Mouse (Mus musculus): Measurements from ENCODE around the gene Arhgap23.
A peak's percentile ranks its signal among the peaks of the same experiment; 100 is the strongest.

Arhgap23 gene

DNA sequence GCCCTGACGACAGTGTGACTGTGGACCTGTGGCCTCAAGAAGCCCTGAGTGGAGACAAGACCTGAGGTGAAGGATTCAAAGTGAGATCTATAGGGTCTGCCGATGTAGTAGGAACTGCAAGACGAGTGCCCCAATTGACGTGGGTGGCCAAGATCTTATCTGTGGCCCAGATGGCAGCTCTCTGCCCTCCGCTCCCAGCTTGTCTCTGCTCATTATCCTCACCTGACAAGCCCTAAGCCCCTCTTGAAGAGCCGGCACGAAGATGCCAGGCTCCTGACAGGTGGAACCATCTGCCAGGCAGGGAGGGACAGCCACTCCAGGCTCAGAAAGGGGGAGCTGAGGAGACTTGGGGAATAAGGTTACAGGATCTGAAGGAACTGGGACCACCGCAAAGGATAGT, 117.0 kb downstream of the Arhgap23 start:
- no peak for DNase-seq (ENCODE audit: low spot score in 2 of 2)

DNA sequence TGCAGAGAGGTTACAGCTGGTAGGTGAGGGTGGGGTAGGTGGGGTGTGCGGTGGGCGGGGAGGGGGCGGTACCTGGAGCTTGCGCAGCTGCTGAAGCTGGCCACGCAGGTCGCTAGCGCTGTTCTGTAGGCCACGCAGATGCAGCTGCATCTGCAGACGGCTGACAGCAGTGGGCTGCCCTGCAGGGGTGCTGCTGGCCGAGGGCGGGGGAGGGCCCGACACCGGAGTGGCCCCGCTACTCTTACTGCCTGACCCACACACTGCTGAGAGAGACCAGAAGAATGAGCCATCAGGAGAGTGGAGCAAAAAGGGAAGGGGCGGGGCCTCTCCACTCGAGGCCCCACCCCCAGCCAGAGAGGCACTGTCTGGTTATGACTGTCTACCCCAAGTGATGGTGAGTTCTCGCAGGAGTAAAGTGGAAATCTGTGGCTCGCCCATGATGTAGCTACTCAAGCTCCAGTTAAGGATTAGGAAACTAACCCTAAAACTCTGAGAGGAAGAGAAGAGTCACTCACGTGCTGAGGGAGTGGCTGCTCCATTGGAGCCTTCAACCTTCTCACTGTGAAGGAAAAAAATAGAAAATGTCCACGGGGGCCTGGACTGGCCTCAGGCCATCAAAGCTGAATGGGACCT, 117.7 kb downstream of the Arhgap23 start:
- DNase-seq (ENCODE audit: low spot score in 2 of 2), result no peak

DNA sequence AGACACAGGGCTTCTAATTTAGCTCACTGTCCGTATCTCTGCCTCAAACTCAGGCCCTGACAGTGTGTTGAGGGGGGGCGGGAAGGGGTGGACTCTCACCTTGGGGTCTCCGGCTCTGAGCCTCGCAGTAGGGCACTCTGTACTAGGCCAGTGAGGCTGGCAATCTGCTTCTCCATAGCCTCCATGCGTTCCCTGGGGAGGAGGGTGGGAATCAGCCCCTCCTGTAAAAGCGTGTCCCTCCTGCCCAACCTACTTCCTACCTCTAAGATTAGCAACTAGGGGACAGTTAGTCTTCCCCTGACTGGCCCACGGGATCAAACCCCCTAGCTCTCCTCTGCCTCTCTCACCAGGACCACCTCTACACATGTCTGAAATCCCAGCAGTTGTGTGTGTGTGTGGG, 118.3 kb downstream of the Arhgap23 start:
- no peak for DNase-seq (ENCODE audit: low spot score in 2 of 2)

DNA sequence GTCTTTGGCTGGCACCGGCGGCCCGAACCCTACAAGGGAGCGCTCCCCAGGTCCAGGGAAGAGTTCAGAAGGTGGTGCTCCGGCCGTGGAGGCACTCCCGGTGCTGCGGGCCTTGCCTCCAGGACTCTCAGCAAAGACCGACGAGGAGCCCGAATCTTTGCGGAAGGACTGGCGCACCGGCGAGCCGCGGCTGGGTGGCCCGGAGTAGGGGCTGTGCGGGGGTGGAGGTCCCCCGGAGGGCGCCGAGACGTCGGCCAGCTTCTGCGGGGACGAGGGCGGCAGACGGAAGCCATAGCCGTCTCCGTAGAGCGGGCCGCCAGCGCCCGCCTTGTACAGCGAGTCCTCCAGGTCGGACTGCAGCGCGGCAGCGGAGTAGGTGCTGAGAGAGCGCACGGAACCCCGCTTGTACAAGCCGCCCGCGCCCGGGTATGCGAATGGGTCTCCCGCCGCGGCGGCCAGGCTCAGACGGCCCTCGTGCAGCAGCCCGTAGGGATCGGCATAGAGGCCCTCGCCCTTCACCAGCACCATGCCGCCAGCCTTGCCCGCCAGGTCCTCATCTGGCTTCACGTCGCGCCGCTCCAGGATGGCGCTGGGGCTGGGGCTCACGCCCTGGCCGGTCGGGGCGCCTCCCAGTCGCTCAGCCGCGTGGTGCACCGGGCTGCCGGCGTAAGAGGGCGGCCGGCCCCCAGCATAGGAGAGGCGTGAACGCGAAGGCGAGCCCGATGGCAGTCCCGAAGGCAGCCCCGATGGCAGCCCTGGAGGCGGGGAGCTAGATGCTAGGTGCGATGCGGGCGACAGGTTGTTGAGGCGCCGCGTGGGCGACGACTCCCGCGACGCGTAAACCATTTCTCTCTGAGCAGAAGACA, 119.3 kb downstream of the Arhgap23 start:
- peak in 1 of 2 experiments; percentile 43 for DNase-seq (ENCODE audit: low spot score in 2 of 2)

DNA sequence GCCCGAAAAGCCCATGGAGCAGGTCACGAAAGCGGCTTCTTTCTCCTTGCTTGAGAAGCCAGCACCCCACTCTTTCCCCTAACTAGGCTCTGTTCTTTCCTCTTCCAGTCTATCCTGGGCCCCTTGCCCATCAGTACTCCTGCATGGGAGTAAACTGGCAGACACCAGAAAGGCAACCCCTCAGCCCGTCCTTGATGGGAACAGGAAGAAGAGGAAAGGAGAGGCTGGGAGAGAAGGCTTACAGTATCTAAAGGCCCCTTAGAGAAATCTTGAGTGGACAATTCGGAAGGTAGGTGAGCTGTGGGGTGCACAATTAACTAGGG, 119.9 kb downstream of the Arhgap23 start:
- no peak for DNase-seq (ENCODE audit: low spot score in 2 of 2)

DNA sequence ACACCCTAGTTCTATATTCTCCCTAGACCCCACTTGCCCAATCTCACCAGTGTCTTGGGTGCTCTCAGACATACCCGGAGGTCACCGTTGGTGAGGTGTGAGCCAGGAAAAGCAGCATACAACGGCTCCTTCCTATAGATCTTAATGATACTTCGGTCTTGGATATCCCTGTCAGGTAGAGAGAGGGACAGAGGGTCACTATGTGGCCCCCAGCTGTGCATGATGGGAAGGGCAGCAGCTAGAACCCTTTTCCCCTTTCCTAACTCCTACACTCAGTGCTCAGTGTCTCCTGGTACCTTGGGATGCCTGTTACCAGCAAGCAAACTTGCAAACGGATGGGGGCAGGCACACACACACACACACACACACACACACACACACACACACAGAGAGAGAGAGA, 120.3 kb downstream of the Arhgap23 start:
- DNase-seq (ENCODE audit: low spot score in 2 of 2), result no peak

DNA sequence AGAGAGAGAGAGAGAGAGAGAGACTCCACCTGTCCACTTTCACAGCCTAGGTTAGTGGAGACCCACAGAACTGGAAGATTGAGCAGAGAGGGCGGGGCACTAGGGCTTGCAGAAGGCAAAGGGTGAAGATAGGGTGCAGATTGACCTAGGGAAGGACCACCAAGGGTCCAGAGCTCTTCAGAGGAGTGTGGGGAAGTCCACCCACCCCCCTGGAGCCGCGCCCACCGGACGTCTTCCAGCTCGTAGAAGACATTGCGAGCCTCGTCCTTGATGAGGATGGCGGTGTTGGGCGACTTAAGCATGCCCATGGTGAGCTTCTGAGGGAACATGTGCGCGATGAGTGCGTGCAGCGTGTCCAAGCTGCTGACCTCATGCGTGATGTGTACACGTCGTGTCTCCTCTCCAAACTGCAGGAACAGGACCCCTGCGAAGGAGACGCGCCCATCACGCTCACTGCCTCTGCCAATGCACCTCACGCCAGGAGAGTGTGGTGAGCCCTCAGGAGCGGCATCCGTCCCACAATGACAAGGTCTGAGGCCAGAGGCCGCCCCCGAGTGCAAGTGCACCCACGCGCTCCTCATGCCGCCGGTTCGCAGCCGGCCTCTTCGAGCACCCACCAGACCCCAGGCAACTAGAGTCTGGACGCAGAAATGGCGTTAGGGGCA, 120.9 kb downstream of the Arhgap23 start:
- DNase-seq (ENCODE audit: low spot score in 2 of 2), result no peak

DNA sequence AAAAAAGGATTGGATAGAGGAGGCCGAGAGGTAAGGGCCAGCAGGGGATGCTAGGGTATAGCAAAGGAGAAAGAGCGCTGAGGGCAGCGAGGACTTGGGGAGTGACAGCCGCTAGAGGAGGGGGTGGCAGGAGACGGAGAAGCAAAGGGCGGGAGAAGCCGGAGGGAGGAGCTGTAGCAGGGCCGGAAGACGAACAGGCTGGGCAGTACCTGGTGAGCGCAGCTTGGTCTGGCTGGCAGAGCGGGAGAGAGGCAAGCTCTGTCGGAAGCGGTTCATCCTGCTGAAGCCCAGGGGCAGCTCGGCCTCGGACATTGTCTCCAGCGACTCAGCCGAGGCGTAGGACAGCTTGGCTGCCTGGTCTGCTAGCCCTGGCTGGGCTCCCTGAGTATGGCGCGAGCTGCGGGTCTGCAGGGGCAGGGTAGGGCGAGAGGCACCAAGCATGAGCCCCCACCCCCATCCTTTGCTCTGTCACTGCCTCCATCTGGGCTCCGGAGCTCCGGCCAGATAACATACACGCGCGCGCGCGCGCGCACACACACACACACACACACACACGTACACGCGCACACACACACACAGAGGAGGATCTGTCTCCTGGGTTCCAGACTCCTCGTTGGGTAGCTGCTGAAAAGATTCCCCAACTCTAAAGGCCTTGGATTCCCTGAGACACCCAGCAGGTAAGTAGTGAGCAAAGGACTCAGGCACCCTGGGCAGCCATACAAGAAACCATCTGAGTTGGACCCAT, 121.7 kb downstream of the Arhgap23 start:
- no peak for DNase-seq (ENCODE audit: low spot score in 2 of 2)

DNA sequence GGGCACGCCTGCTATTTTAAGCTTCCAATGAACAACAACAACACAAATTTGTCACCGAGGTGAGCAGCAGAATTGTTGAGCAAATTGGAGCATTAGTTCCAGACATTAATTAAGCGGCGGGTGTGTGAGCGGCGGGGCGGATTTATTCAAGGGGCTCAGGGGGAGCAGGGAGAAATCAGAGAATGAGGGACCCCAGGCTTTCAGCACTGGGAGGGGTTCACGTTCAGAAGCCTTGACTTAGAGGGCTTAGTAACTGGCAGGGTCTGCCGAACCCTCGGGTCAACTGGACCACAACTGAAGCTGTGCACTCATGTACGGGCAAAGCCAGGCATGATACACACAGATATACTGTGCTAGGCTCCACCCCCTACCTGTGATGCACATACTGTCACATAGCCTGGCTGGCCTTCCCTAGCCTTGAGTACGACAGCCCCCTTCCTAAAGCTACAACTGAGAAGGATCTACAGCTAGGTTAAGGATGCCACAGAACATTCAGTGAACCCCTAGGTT, 122.3 kb downstream of the Arhgap23 start:
- no peak for DNase-seq (ENCODE audit: low spot score in 2 of 2)

DNA sequence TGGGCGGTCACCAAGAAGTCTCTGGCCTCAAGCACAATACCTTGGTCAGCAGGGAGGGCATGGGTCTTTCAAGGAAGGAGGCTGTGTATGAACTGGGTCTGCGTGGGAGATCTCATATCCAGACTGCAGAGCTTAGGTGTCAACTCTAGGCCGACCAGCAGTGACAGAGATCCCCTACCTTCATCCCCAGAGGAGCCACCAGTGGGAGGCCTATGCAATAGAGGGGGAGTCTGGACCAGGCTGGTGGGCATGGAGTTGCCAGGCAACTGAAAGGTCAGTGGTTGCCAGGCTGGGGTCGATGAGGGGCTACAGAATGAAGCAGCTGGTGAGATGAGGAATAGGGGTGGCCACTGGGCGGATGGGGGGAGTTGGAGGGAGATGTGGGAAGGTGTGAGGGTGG, 124.3 kb downstream of the Arhgap23 start:
- DNase-seq (ENCODE audit: low spot score in 2 of 2), result no peak

DNA sequence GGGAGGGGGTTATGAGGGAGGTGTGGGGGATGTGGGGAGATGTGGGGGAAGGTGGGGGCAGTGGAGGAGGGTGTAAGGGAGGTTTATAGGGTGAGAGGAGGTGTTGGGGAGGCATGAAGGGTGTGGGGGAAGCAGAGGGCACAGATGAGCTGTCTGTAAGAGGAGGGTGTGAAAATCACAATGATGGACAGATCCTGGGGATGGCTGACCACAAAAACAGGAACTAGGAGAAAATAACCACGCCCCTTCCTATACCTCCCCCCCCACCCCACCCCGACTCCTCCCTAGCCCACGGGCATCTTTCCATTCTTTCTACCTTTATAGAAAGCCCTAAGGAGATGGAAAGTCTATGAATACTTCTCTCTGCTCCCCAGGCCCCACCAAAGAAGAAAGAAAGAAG, 124.8 kb downstream of the Arhgap23 start:
- DNase-seq (ENCODE audit: low spot score in 2 of 2), result no peak

DNA sequence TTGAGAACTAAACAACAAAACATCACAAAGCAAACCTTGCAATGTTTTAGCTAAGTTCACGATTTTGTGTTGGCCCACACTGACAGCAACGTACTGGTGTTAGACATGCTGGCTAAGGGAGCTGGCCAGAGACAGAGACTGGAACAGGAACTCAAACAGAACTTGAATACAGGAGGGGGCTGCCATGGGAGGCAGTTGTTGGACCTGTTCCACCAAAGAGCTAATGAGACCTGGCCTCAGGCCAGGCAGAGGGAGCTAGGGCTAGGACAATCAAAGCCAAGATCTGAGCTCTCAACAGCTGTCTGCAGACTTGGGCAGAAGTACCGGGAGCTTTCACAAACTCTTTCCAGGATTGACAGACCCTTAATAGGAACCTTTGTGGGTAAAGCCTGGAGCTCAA, 125.3 kb downstream of the Arhgap23 start:
- DNase-seq (ENCODE audit: low spot score in 2 of 2), result peak; percentile 65 to 67

DNA sequence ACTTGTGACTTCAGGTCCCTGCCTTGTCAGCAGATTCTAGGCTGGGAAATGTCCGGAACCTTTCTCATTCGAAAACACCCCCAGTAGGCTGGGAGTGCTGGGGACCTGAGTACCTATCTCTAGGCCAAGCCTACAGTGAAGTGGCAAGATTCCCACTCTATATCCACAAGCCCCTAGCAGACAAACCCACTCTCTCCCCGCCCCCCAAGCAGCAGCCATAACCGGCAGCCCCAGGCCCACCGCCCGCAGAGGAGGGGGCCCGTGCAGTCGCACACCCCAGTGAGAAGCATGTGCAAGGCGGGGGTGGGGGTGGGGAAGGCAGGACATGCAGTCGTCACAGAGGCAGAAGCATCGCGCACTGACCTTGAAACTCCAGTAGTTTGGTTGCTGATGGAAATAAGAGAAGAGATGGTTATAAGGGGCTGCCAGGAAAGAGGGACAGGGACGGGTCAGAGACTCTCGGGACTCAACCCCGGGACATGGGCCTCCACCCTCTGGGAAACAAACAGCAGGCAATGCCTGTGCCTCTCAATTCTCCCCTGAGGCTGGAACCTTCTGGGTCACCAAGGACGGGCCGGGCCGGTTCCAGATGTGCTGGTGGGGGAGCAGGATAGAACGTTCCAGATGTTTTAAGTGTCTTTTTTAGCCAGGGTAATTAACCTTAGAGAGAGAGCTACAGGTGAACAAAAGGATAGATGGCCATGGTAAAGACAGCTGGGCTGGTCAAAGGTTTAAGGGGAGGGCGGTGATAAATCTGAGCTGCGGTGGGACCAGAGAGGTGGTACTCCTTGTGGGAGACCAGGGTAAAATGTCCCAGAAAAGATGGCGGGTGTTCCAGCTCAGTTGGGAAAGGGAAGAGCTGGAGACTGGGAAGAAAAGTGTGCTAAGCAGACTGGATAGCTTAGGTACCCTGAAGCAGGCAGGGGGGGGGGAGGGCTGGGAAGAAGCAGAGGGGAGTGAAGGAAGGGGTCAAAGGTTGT, 127.1 kb downstream of the Arhgap23 start:
- no peak for DNase-seq (ENCODE audit: low spot score in 2 of 2)

DNA sequence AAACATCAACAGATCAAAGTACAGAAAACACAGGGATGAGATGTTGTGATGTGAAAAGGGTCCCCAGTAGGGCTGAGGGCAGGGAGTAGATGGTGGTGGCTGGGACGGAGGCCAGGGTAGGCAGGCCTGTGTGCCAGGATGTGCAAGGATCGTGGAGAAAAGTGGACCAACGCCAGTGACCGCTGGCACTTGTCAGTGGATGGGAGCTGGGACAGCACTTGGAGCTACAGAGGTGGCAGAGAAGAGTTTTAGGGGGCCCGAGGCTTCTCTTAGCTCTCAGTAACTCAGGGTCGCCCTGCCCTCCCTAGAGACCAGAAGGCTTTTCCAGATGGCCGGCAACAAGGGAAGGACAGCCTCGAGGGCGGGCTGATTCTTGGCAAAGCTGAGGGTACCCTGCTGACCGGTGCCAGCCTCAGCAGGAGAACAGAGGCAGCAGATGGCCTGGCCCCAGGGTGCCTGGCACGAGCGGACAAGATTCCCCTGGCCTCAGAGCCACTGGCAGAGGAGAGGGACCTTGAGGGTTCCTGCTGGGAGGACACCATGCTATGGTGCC, 127.9 kb downstream of the Arhgap23 start:
- peak in 1 of 2 experiments; percentile 53 for DNase-seq (ENCODE audit: low spot score in 2 of 2)

DNA sequence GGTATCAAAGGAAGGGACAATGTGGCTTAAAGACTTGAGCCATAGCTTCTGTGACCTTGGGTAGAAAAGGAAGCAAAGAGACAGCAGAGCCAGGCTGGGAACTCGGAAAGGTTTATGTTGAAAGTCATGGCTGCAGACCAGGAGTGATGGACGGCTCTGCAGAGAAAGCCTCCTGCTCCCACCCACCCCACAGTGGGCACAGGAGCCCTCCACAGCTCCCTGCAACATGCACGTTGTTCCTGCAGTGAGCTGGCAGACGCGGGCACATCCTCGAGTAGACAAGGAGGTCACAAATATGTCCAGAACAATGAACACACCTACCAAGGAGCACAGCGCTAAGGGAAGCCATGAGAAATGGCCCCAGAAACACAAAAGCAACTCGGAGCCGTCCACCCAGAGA, 128.6 kb downstream of the Arhgap23 start:
- DNase-seq (ENCODE audit: low spot score in 2 of 2), result no peak

DNA sequence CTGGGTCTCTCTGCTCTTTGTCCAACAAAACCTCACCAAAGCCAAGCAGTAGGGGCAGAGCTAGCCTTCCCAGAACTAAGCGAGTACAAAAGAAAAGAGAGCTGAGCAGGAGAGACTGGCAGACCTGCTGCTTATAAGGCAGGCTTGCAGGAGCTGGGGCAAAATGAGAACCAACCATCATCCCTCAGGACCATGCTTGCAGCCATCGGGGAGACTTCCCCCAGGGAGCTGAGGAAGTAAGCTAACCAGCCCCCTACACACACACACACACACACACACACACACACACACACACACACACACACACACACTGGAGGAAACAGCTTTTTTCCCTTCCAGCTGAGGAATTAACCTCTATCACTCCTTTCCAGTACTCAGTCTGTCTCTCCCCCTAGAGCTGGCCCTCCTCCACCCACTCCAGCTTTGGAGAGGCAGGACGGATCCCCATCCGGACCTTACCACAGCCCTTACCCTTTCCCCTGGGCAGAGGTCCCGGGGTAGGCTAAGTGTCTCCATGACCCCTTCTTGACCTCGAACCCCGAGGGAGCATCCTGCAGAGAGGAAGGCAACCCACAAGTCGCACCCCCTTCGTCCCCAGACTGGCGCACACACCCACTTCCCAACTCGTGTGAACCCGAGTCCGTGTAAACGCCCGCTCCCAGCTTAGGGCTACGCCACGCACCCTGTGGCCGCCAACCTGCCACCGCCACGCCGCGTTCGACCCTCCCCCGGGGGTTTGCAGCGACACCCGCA, 130.7 kb downstream of the Arhgap23 start:
- DNase-seq (ENCODE audit: low spot score in 2 of 2), result no peak

DNA sequence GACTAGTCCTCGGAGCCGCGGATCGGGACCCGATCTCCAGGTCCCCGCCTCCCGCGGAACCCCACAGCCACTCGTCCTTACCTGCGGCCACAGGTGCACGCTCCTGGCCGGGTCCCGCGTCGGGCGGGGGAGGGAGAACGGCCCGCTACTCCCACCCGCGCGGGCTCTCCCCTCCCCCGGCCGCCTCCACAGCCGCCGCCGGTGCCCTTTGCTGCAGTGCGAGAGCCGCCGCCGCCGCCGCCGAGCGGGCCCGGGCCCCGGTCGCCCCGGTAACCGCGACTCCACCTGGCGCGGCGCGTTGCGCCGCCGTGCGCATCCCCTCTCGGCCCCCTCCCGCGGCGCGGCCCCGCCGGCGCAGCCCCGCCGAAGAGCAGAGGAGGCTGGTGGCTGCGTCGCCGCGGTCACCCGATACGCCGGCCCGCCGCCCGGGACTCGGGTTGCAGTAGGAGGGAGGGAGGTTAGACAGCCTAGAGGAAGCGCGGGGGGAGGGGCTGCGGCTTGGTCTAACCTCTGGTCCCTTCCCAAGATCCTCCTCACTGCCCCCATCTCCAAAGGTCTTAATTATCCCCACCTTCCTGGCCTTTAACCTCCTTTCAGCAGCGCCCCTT, 131.6 kb downstream of the Arhgap23 start:
- DNase-seq (ENCODE audit: low spot score in 2 of 2), result no peak

DNA sequence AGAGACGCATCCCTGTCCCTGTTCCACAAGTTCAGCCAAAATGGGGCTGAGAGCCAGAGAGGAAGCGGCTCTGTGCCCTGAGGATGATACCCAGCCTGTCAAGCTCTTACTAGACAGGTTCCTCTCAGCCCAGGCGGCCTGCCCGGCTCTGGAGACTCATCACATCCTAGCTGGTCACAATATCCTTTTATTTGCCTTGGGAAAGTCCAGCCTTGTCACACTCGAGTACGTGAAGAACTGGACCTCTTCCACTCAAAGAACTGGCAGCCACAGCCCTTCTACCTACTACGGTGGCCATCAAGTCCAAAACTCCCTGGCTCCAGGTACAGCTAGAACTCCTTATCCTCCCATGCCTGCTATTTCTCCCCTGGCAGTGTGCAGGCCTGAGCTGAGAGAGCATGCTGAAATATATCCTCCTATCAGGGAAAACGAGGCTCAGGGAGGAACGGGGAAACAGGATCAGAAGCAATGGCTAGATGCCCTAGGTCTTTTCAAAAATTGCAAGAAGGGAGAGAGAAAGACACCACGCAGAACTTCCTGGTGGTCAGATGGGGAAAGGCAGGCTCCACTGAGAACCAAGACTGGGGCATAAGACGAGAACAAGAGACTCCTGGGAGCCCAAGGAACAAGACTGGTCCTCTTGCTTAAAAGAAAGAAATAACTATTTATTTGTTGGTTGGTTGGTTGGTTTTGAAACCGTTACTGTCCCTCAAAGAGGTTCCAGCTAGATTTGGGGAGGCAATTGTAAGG, 132.8 kb downstream of the Arhgap23 start:
- no peak for DNase-seq (ENCODE audit: low spot score in 2 of 2)

DNA sequence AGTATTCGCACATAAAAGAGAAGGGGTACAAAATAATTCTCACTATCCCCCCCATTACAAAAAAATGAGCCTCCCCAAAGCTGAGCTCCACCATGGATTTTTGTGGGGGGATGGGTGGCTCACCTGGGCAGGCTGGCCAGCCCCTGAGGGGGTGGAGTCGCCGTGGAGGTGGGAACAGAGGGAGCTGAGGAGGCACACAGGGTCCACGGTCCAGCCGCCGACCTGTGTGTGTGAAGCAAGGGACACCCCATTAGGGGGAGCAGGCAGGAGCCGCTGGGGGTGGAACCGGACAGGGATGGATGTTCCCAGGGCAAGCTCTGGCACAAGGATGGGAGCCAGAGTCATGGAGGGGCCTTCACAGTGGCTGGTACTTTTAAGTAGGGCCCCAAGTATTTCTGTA, 133.4 kb downstream of the Arhgap23 start:
- no peak for DNase-seq (ENCODE audit: low spot score in 2 of 2)
